Mouse (Mus musculus): Measurements from ENCODE around the gene Klra2. TPM values are rescaled to one million over a fixed set of nuclear protein-coding genes. Genes with fewer than 3 reads are reported as not detected.
A peak's percentile ranks its signal among the peaks of the same experiment; 100 is the strongest.
"Not testable (repeated sequence)": the region's sequence is repeated elsewhere in the genome, so short reads cannot be mapped to it uniquely, and the experiment has no call there.

Klra2 gene
- total RNA-seq (2017), result 3.6 and 9.0 TPM in 2 replicates

GRCm38 (mm10) chr6:131247206-131247605 lies at the start of gene Klra2:
Gene Klra2, minus strand, starts transcription at chr6:131247362.
- peak; percentile 71 to 93; a peak in 2 of 4 replicates for ATAC-seq (replicated peaks in 1 of 2; ENCODE audit: insufficient read depth in 1 of 2, low FRiP score in 2 of 2, low TSS enrichment in 1 of 2, low read depth in 1 of 2, poor library complexity in 2 of 2, severe bottlenecking in 2 of 2)

GRCm38 (mm10) chr6:131294435-131295112 lies 47.4 kb upstream of the Klra2 start:
- no peak for ATAC-seq (replicated peaks in 1 of 2; ENCODE audit: insufficient read depth in 1 of 2, low FRiP score in 2 of 2, low TSS enrichment in 1 of 2, low read depth in 1 of 2, poor library complexity in 2 of 2, severe bottlenecking in 2 of 2)

- ATAC-seq (replicated peaks in 1 of 2; ENCODE audit: insufficient read depth in 1 of 2, low FRiP score in 2 of 2, low TSS enrichment in 1 of 2, low read depth in 1 of 2, poor library complexity in 2 of 2, severe bottlenecking in 2 of 2), result no peak
Observed at GRCm38 (mm10) chr6:131293916-131294315, 46.8 kb upstream of the Klra2 start.

GRCm38 (mm10) chr6:131292991-131293788 lies 46.0 kb upstream of the Klra2 start, which contains the start of gene Magohb:
Gene Magohb, minus strand, starts transcription at chr6:131293244.
- ATAC-seq (replicated peaks in 1 of 2; ENCODE audit: insufficient read depth in 1 of 2, low FRiP score in 2 of 2, low TSS enrichment in 1 of 2, low read depth in 1 of 2, poor library complexity in 2 of 2, severe bottlenecking in 2 of 2), result peak; percentile 67 to 79

- ATAC-seq (replicated peaks in 1 of 2; ENCODE audit: insufficient read depth in 1 of 2, low FRiP score in 2 of 2, low TSS enrichment in 1 of 2, low read depth in 1 of 2, poor library complexity in 2 of 2, severe bottlenecking in 2 of 2), result peak; percentile 2 to 4; a peak in 1 of 4 replicates
Observed at GRCm38 (mm10) chr6:131292276-131292990, 45.3 kb upstream of the Klra2 start.

- ATAC-seq (replicated peaks in 1 of 2; ENCODE audit: insufficient read depth in 1 of 2, low FRiP score in 2 of 2, low TSS enrichment in 1 of 2, low read depth in 1 of 2, poor library complexity in 2 of 2, severe bottlenecking in 2 of 2), result peak; percentile 54 to 65; a peak in 2 of 4 replicates
Observed at GRCm38 (mm10) chr6:131290430-131290829, 43.3 kb upstream of the Klra2 start.

- ATAC-seq (replicated peaks in 1 of 2; ENCODE audit: insufficient read depth in 1 of 2, low FRiP score in 2 of 2, low TSS enrichment in 1 of 2, low read depth in 1 of 2, poor library complexity in 2 of 2, severe bottlenecking in 2 of 2), result not testable (repeated sequence)
Observed at GRCm38 (mm10) chr6:131278160-131278559, 31.0 kb upstream of the Klra2 start.

- no peak for ATAC-seq (replicated peaks in 1 of 2; ENCODE audit: insufficient read depth in 1 of 2, low FRiP score in 2 of 2, low TSS enrichment in 1 of 2, low read depth in 1 of 2, poor library complexity in 2 of 2, severe bottlenecking in 2 of 2)
Observed at GRCm38 (mm10) chr6:131276659-131277058, 29.5 kb upstream of the Klra2 start.

GRCm38 (mm10) chr6:131272311-131272710 lies 25.1 kb upstream of the Klra2 start:
- no peak for ATAC-seq (replicated peaks in 1 of 2; ENCODE audit: insufficient read depth in 1 of 2, low FRiP score in 2 of 2, low TSS enrichment in 1 of 2, low read depth in 1 of 2, poor library complexity in 2 of 2, severe bottlenecking in 2 of 2)

- no peak for ATAC-seq (replicated peaks in 1 of 2; ENCODE audit: insufficient read depth in 1 of 2, low FRiP score in 2 of 2, low TSS enrichment in 1 of 2, low read depth in 1 of 2, poor library complexity in 2 of 2, severe bottlenecking in 2 of 2)
Observed at GRCm38 (mm10) chr6:131270312-131270711, 23.1 kb upstream of the Klra2 start.

GRCm38 (mm10) chr6:131269599-131269998 lies 22.4 kb upstream of the Klra2 start:
- peak; percentile 81 to 94; a peak in 3 of 4 replicates for ATAC-seq (replicated peaks in 1 of 2; ENCODE audit: insufficient read depth in 1 of 2, low FRiP score in 2 of 2, low TSS enrichment in 1 of 2, low read depth in 1 of 2, poor library complexity in 2 of 2, severe bottlenecking in 2 of 2)

- no peak for ATAC-seq (replicated peaks in 1 of 2; ENCODE audit: insufficient read depth in 1 of 2, low FRiP score in 2 of 2, low TSS enrichment in 1 of 2, low read depth in 1 of 2, poor library complexity in 2 of 2, severe bottlenecking in 2 of 2)
Observed at GRCm38 (mm10) chr6:131264175-131264574, 17.0 kb upstream of the Klra2 start.

- ATAC-seq (replicated peaks in 1 of 2; ENCODE audit: insufficient read depth in 1 of 2, low FRiP score in 2 of 2, low TSS enrichment in 1 of 2, low read depth in 1 of 2, poor library complexity in 2 of 2, severe bottlenecking in 2 of 2), result no peak
Observed at GRCm38 (mm10) chr6:131262778-131263177, 15.6 kb upstream of the Klra2 start.

- ATAC-seq (replicated peaks in 1 of 2; ENCODE audit: insufficient read depth in 1 of 2, low FRiP score in 2 of 2, low TSS enrichment in 1 of 2, low read depth in 1 of 2, poor library complexity in 2 of 2, severe bottlenecking in 2 of 2), result no peak
Observed at GRCm38 (mm10) chr6:131262009-131262408, 14.8 kb upstream of the Klra2 start.

- ATAC-seq (replicated peaks in 1 of 2; ENCODE audit: insufficient read depth in 1 of 2, low FRiP score in 2 of 2, low TSS enrichment in 1 of 2, low read depth in 1 of 2, poor library complexity in 2 of 2, severe bottlenecking in 2 of 2), result peak in 1 of 2 experiments; percentile 65; a peak in 1 of 4 replicates
Observed at GRCm38 (mm10) chr6:131245081-131245480, 2.1 kb downstream of the Klra2 start.
